Mouse (Mus musculus) layer of hippocampus, postnatal 14 days (tissue): ENCODE measurements around the gene Zmym6. TPM values are rescaled to one million over a fixed set of nuclear protein-coding genes. Genes with fewer than 3 reads are reported as not detected.

Experiments used
- DNase-seq, 2 experiments: peaks; one replicate each; pipeline ENCODE4 v3.0.0; 2021 to 2022; ENCODE audit warnings: low spot score in 2 of 2, mixed read lengths in 1 of 2
- total RNA-seq, 2 experiments: library from RNA; stranded (reverse); gene quantifications; 2 replicates each; pipeline ENCODE4 v1.2.3; 2021

Gene Zmym6
- total RNA-seq, 2 experiments from 2014 or later: 31.0 to 31.6 TPM

DNA sequence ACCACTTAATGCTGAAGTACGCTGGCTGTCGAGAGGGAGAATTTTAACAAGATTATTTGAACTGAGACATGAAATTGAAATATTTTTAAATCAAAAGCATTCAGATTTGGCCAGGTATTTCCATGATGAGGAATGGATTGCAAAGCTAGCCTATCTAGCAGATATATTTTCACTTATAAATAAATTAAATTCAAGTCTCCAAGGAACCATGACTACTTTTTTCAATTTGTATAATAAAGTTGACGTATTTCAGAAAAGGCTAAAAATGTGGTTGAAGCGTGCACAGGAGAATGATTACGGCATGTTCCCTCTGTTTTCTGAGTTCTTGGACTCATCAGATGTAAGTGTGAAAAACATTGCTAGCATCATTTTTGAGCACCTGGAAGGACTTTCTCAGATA, 46.2 kb downstream of the Zmym6 start, which contains the start of gene Tmem35b:
TSS of gene Tmem35b (plus strand) at position 301 of the 400 bp plus-strand sequence.
- DNase-seq: no peak

DNA sequence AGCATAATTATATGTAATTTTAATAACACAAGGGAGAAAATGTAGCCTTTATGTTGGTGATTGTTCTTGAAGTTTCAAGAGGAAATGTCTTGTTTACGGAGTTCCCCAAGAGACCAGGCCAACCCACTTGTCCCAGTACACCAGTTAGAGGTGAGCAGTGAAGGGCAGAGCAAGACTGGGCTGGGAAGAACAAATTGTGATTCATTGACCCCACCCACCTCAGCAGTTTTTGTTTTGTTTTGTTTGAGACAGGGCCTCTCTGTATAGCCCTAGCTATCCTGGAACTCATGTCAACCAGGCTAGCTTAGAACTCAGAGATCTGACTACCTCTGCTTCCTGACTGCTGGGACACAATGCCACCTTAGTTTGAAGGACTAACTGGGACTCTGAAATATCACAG, 47.1 kb downstream of the Zmym6 start:
- no peak for DNase-seq

DNA sequence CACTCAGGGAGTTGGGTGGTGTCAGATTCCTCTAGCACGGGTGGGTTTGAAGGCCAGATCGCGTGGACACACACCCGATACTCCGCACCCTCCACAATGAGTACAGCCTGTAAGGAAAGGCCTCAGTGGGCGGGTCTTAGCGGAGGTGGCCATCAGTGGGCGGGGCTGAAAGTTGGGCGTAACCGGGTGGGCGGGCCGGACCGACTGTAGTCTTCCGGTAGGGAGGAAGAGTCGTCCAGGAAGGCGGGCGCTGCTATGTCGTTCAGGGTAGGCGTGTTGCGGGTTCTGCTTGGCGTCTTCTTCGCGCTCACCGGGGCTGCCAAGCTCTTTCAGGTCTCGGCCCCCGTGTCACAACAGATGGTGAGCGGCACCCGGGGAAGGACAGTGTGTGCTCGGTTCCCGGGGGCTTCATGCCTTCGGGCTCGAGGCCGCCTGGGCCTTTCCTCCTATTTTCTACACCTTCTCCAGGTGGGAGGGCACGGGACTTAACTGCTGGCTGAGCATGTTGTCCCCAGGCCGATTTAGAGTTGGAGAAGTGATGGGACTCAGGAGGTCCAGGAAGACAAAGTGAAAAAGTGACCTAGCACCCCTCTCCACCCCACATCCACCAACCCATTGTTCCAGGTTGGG, 48.8 kb downstream of the Zmym6 start:
- peak; percentile 29 to 59 for DNase-seq

DNA sequence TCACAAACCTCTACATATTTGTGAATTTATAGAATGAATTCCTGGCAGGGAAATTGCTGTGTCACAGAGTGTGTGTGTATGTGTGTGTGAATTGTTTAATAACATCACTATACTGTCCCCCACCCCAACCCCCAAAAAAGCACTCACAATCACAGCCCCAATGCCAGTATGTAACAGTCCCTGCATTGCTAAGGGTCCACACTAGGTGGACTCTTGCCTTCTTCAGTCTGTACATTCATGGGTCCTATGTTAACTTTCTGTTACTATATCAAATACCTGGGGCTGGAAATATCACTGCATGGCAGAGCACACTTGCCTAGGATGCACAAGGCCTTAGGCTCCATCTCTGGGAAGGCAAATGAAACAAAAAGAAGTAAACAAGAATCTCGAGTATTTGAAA, 57.5 kb downstream of the Zmym6 start:
- DNase-seq: no peak

DNA sequence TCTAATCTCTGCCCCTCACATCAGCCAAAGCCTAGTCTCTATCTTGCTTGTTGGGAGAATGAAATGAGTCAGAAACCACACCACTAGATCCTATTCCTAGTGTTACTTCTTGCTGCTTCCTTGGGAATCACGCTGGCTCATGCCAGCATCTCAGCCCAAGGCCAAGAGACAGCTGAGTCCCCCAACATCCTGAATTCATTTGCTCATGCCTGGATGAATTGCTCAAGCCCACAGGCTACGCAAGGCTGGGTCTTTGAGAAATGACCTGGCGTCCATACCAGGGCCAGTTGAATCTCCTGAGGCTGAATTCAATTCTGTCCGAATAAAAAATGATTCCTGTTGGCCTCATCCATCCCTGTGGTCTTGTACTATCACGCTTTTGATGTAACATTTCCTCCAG, 60.4 kb downstream of the Zmym6 start:
- no peak for DNase-seq

DNA sequence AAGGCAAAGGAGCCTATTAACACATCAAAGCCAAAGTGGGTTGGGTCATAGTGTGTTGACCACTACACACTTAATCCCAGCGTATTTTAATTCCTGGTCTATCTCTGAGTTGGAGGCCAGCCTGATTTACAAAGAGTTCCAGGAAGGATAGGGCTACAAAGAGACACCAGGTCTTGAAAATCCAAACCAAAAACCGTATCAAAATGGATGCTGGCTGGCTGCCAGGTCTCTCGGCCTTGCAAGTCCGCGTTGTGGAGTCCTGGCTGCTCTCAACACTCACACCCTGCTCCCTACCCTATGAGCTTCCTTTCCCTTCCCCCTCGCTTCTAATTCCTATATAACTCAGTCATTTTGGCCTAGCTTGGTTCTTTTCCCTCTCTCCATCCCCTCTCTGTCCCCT, 61.3 kb downstream of the Zmym6 start:
- no peak for DNase-seq

DNA sequence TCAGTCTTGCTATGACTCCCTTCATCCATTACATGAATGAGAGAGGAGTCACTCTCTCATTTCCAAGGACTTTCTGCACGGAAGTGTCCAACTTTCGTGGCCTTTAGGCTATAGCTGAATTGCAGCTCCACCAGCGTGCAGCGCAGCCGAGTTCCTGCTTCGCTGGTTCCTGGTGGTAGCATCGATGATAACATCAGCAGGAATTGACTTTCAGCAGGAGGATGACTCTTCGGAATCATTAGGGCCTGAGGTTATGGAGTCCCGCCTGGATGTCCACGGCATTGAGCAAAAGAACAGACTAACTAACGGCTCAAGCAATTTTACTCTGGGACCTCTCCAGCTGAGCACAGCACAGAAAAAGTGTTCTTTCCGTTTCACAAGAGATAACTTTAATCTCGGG, 72.8 kb downstream of the Zmym6 start:
- DNase-seq: no peak

DNA sequence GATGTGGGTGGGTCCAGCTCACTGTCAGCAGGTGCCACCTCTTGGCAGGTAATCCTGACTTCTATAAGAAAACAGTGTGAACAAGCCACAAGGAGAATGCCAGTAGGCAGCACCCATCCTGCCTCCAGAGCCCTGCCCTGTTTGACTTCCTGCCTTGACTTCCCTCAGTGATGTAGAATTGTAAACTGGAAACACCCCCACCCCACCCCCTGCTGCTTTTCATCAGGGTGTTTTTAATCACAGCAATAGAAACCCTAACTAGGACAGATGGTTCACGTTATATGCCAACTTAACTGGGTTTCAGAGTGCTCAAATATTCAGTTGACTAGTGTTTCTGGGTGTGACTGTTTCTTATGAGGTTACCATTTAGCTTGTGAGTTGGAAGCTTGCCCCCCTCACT, 76.2 kb downstream of the Zmym6 start:
- no peak for DNase-seq

DNA sequence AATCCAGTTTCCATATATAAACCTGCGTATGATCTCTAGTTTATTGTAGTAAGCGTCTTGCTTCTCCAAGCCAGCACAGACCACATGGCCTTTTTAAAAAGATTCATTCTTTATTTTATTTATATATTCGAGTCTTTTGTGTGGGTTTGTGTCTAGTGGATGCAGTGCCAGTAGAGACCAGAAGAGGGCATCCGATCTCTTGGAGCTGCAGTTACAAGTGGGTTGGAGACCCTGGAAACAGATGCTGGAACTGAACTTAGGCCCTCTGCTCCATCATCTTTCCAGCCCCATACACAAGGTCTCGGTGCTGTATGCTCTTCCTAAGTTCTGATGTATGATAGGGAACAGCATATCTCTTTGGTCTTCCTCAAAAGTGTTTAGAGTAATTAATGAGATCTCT, 78.6 kb downstream of the Zmym6 start:
- no peak for DNase-seq

DNA sequence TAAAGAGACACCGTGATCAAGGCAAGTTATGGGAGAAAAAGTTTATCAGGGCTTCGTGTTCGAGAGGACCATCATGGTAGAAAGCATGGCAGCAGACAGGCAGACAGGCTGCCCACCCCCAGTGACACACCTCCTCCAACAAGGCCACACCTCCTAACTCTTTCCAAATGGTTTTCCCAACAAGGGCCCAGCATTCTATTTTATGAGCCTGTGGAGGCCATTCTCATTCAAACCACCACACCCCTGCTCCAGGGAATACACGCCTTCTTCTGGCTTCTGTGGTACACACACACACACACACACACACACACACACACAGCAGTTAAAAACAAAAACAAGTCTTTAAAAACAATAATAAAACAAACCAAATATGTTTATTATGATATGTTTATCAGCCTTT, 80.6 kb downstream of the Zmym6 start:
- DNase-seq: no peak

DNA sequence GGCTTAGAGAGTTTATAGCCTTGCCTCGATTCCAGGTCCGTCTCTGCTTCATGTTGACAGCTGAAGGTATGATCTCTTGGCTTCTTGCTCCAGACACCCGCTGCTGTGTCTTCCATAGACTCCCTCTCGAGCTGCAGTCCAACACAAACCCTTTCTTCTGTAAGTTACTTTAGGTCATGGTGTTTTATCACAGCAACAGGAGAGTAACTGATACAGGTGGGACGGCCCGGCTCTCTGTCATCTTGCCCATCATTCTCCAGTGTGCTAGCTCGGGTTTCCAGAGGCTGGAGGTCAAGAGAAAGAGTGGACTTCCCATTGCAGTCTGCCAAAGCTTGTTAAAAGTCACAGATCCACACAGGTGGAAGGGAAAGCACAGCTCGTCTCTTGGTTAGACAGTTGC, 86.7 kb downstream of the Zmym6 start:
- DNase-seq: no peak

DNA sequence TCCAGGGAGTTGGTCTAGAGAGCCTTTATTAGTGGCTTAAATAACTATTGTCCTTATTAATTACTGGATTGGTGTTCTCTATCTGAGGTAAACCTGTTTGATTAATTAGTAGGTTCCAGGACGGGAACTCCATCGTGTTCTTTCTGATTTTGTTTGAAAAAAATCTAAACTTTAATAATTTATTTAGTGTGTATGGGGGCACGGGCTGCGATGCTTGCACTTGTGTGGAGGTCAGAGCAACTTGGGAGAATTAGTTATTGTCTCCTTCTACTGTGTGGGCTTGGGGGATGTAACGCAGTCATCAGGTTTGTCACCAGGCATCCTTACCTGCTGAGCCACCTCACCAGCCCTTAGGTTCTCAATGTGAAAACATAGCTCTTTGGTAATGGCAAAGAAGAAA, 89.9 kb downstream of the Zmym6 start:
- no peak for DNase-seq

DNA sequence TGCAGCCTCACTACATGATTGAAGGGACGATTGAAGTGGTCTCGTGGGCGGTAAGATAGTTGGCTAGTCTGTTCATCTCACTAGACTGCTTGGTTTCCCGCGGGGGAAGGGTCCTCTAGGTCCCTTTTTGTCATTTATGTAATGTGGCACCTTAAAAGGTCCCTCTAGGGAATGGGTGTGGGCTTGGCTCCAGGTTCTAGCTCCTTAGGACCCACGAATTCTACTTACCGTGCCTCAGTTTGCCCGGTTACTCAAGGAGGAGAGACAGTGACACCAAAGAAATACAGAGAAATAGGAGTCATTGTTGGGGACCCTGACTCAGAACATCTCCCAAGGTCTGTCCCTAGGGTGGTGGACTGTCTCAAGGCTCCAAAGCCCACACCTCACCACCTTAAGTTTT, 90.5 kb downstream of the Zmym6 start:
- no peak for DNase-seq

DNA sequence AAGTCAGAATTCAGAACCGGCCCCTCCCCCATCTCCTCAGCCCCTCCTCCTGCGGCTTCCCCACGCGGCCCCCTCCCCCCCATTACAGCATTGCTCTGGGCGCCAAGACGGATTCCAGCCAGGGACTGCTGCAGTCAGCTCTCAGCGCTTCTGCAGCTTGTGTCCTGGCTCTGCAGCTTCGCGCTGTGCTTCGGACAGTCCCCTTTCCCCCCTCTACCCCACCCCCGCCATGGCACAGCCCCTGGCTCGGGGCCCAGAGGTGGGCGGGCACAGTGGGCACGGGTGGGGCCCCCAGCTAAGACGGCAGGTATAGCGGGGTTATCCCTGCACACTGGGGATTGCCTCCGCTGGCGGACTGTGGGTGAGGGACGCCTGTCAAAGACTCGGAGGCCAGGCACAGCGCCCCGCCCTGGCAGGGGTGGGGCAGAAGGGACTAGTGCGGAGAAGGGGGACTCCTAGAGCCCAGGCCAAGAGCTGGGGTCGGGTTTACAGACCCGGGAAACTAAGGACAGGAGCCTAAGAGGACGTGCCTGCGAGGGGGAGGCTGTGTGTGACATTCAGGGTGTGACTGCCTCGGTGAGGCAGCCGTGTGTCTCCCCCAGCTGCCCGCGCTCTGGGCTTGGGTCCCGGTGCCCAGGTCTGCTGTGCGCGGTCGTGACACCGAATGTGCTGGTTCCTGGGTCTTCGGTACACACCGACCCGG, 91.2 kb downstream of the Zmym6 start:
- peak in 1 of 2 experiments; percentile 72 for DNase-seq

DNA sequence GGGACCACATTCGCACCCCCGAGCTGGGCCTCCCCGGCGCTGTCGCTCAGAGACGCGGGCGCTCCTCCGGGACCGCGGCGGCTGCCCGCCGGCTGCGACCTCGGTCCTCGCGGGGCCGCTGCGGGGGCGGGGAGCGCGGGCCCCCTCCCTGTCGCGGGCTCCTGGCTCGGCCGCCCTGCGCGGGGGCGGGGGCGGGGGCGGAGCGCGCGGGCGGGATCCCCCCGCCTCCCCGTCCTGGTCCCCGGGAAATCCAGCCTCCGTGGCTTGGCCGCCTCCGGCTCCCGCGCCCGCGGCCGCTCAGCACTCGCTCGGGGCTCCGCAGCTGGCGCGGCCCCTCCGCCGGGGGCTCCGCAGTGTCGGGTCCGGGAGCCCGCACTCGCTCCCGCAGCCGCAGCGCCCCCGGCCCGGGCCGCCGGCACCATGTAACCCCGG, 91.7 kb downstream of the Zmym6 start, which contains the start of gene Dlgap3:
TSS of gene Dlgap3 (plus strand) at position 291 of the 432 bp plus-strand sequence.
- DNase-seq: no peak

DNA sequence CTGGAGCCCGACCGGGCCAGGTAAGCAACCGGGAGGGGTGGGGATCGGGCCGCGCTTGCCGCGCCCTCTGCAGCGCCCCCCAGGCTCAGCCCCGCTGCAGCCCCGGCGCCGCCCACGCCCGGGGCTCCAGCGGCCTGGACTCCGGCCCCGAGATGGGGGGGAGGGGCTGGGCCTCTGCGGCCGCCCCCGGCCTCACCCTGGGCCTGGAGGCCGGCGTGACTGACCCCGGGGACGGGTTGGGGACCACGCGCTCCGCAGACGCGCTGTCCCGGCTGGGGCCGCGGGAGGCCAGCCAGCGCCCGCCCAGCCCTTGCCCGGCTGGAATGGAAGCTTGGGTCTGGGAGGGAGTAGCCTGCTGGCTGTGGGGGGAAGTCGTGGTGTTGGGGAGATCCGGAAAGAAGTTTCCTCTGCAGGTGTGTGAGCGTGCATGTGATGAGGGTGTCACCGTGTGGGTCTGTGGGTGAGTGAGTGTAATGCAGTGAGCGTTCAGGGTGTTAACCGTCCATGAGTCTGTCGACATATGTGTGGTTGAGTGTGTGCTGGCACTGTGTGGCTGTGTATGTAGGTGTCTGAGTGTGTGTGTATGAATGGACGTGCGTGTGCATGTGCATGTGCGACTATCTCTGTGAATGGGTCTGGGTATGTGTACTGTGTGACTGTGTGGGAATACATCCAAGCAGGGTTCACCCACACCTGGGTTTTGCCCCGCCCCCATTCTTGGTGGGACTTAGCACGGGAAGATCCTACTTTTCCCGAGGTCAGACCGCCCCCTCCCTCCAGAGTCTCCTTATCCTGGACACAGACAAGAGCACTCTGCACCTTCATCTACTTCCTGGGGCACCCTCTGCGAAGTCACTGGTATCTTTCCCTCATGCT, 92.4 kb downstream of the Zmym6 start:
- DNase-seq: no peak

DNA sequence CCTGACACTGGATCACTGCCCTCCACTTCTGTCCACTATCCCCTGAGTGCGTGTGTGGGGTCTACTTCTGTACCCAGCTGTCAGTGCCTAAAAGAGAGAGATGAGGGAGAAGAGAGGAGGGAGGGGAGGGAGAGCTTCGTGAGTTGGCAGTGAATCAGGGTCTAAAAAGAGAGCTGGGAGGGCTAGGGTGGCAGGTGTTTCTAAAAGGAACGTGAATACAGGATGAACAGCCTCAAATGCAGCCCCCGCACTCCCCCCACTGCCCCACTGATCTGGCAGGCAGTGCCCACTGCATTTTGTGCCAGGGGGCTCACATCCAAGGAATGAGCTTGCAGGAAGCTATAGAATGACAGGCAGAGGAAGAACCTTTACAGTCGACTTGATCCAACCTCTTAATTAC, 93.7 kb downstream of the Zmym6 start:
- no peak for DNase-seq

DNA sequence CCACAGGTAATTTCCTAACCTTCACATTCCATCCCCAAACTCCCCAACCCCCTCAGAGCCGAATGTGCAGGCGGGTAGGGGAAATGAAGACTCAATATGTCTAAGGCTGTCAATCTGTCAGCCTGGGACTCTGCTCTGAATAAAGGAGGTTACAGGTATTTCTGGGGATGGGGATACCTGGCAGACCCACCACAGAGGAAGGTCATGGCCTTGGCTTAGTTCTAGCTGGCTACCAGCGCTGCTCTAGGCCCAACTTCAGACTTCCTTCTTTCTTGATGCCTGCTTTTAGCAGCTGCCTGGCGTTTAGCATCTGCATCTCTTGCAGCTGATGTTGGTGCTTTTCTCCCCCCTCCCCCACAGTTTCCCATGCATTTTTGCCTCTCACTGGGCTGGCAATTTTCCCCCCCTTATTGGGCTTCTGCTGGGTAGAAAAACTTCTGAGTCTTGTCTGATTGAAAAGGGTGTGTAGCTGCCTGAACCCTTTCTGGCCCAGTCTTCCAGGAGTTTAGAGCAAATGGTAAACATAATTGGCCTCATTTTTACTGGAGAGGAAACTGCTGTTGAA, 94.2 kb downstream of the Zmym6 start:
- DNase-seq: no peak

DNA sequence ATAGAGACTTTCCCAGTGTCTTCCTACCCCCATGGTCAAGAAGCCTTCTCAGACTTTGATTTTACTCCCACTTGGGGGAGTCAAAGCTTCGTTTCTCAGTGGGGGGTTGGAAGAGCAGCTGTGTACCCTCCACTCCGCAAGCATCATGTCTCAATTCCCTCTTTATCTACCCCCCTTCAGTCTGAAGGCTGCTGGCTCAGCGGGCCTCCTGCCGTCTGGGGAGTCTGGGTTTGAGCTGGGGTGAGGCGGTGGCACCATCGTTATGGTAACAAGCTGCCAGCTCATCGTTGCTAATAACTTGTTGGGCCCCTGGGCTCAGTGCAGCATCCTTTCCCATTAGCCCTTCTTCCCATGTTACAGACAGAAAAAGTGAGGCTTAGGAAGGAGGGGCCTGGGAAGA, 94.9 kb downstream of the Zmym6 start:
- no peak for DNase-seq

DNA sequence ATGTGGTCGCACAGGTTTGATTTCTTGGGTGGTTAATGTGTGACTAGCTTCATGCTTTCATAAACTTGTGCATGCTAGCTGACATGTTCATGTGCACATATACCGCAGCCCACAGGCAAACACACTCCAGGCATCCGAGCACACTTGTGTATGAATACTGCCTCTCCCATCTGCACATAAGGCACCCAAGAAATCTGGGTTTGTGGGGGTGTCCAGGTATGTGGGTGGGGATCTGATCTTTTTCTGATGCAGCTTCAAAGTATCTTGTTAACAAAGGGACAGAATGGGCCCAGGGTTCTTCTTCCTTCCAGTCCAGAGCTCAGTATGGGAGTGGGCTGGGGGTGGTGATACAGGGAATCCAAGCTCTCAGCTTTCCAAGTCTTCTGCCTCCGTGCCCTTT, 95.4 kb downstream of the Zmym6 start:
- no peak for DNase-seq

DNA sequence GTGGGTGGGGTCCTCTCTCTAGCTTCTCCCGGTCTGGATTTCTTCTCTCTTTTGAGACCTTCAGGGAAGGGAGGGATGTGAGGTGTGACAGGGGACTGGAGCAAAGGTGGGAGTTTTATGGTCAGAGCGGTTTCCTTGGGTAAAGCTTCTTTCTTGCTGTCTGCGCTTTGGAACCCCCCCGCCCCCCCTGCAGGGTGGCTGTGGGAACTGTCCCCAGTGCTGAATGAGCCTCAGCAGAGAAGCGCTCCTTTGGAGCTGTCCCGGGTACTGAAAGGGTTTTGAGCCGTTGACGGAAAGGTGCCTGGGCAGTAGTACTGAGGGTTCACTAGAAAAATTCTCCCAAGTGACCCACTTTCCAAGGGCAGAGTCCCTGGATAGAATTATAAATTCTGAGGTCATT, 96.3 kb downstream of the Zmym6 start:
- DNase-seq: no peak
